Mouse (Mus musculus): ENCODE results near the gene Thrb. TPM values are rescaled to one million over a fixed set of nuclear protein-coding genes. Genes with fewer than 3 reads are reported as not detected.

Gene Thrb
- polyA plus RNA-seq, 1 experiment from 2014 or later, result 1.9 TPM

GRCm38 (mm10) chr14:17983390-17983789 is 323.3 kb downstream of the Thrb start:
- Histone ChIP-seq H3K36me3 (no peaks in the 10 kb centered on the region), H3K27me3 (replicated peaks) (no peaks in the 10 kb centered on the region), H3K4me2 (no peak overlapping the region), H3K4me3 (no peak overlapping the region), H3K27ac (no peak overlapping the region), H3K4me1 (no peaks in the 10 kb centered on the region), H3K9ac (no peak overlapping the region), H3K9me3 (replicated peaks) (no peaks in the 10 kb centered on the region)
- 56% methylated on average over 3 of the region's 3 CpGs for WGBS (ENCODE audit: insufficient replicate concordance)
- no peak for ATAC-seq

DNA sequence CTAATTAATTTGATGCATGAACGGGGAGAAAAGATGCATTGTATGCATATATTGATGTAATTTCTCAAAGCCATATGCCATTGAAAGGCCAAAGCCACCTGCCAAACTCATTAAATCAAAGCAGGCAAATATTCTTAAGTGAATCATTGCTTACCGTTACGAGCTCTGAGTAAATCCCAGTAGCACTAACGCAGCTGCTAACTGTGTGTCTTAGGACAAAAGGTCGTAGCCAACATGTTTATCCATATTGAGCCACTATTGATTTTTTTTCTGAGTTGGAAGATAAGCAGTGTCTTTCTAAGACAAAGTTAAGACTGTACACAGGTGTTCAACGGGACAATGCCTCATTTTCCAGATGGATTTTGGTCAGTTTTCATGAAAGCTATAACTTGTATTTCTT is 323.8 kb downstream of the Thrb start:
- no peaks in the 10 kb centered on the region for H3K4me1 ChIP-seq
- no peaks in the 10 kb centered on the region for H3K9me3 ChIP-seq (replicated peaks)
- no peak overlapping the region for H3K9ac ChIP-seq
- WGBS (ENCODE audit: insufficient replicate concordance), result 58% methylated on average over 6 of the region's 6 CpGs
- H3K27me3 ChIP-seq (replicated peaks), result no peaks in the 10 kb centered on the region
- no peaks in the 10 kb centered on the region for H3K36me3 ChIP-seq
- no peak overlapping the region for H3K27ac ChIP-seq
- ATAC-seq, result no peak
- H3K4me3 ChIP-seq, result no peak overlapping the region
- no peak overlapping the region for H3K4me2 ChIP-seq

DNA sequence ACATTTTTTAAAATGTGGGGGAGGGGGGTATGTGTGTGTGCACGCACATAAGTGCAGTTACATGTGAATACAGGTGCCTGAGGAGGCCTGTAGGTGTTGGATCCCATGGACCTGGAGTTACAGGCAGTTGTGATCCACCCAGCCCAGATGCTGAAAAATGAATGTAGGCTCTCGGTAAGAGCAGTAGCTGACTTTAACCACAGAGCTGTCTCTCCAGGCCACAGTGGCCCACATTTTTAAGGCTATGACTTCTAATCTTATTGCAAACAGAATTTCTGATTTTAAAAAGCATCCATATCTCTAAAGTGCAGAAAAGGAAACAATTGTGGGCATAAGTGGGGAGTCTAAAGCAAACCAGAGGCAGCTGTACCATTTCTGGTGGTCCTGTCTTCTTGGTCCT is 328.5 kb downstream of the Thrb start:
- Histone ChIP-seq H3K36me3 (no peaks in the 10 kb centered on the region), H3K4me2 (no peak overlapping the region), H3K27ac (no peak overlapping the region), H3K9me3 (replicated peaks) (no peaks in the 10 kb centered on the region), H3K9ac (no peak overlapping the region), H3K4me1 (no peaks in the 10 kb centered on the region), H3K27me3 (replicated peaks) (no peaks in the 10 kb centered on the region), H3K4me3 (no peak overlapping the region)
- WGBS (ENCODE audit: insufficient replicate concordance), result 49% methylated on average over 2 of the region's 2 CpGs
- ATAC-seq, result no peak

GRCm38 (mm10) chr14:17989182-17989581 is 329.1 kb downstream of the Thrb start:
- WGBS (ENCODE audit: insufficient replicate concordance), result 43% methylated on average over 4 of the region's 4 CpGs
- H3K36me3 ChIP-seq, result no peaks in the 10 kb centered on the region
- no peaks in the 10 kb centered on the region for H3K27me3 ChIP-seq (replicated peaks)
- H3K4me1 ChIP-seq, result no peaks in the 10 kb centered on the region
- no peak for ATAC-seq
- H3K4me2 ChIP-seq, result no peak overlapping the region
- no peak overlapping the region for H3K27ac ChIP-seq
- no peak overlapping the region for H3K9ac ChIP-seq
- H3K4me3 ChIP-seq, result no peak overlapping the region
- H3K9me3 ChIP-seq (replicated peaks), result no peaks in the 10 kb centered on the region

- no peak overlapping the region for H3K27ac ChIP-seq
- no peaks in the 10 kb centered on the region for H3K27me3 ChIP-seq (replicated peaks)
- WGBS (ENCODE audit: insufficient replicate concordance), result 66% methylated on average over 2 of the region's 2 CpGs
- H3K9ac ChIP-seq, result no peak overlapping the region
- H3K36me3 ChIP-seq, result no peaks in the 10 kb centered on the region
- H3K4me1 ChIP-seq, result no peaks in the 10 kb centered on the region
- no peak overlapping the region for H3K4me2 ChIP-seq
- ATAC-seq, result no peak
- no peak overlapping the region for H3K4me3 ChIP-seq
- no peaks in the 10 kb centered on the region for H3K9me3 ChIP-seq (replicated peaks)
These were observed 330.1 kb downstream of the Thrb start for GRCm38 (mm10) chr14:17990186-17990585.

DNA sequence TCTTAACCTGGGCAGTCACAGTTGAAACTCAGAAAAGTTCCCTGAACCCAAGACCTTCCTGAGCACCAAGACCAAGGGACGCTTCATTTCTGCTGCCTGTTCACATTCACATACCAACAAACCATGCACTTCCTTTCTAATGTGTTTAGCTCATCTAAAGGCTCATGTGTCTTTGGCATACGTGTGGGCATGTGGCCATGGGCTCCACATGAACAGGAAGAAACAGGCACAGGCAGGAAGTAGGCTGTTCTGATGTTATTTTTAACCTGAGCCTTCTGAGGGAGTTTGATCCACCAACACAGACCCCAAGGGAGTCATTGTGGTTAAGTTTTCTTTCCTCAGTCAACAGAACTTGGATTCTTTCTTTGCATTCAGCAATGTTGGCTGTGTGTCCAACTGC is 341.8 kb downstream of the Thrb start:
- Histone ChIP-seq H3K4me1 (no peaks in the 10 kb centered on the region), H3K27ac (no peak overlapping the region), H3K9me3 (replicated peaks) (no peaks in the 10 kb centered on the region), H3K9ac (no peak overlapping the region), H3K36me3 (no peaks in the 10 kb centered on the region), H3K27me3 (replicated peaks) (no peaks in the 10 kb centered on the region), H3K4me2 (no peak overlapping the region), H3K4me3 (no peak overlapping the region)
- 31% methylated on average over 2 of the region's 2 CpGs for WGBS (ENCODE audit: insufficient replicate concordance)
- ATAC-seq, result no peak

GRCm38 (mm10) chr14:18003686-18004085 is 343.6 kb downstream of the Thrb start:
- WGBS (ENCODE audit: insufficient replicate concordance), result 58% methylated on average over 1 of the region's 1 CpGs

GRCm38 (mm10) chr14:18008524-18008923 is 348.5 kb downstream of the Thrb start:
- Histone ChIP-seq H3K4me1 (no peaks in the 10 kb centered on the region), H3K36me3 (no peaks in the 10 kb centered on the region), H3K9ac (no peak overlapping the region), H3K9me3 (replicated peaks) (no peaks in the 10 kb centered on the region), H3K27ac (no peak overlapping the region), H3K27me3 (replicated peaks) (no peaks in the 10 kb centered on the region), H3K4me3 (no peak overlapping the region), H3K4me2 (no peak overlapping the region)
- ATAC-seq, result no peak
- 75% methylated on average over 3 of the region's 3 CpGs for WGBS (ENCODE audit: insufficient replicate concordance)

More at GRCm38 (mm10) chr14:18003686-18004085, 343.6 kb downstream of the Thrb start:
- Histone ChIP-seq H3K4me3 (no peak overlapping the region), H3K4me1 (no peaks in the 10 kb centered on the region), H3K27me3 (replicated peaks) (no peaks in the 10 kb centered on the region), H3K9me3 (replicated peaks) (no peaks in the 10 kb centered on the region), H3K27ac (no peak overlapping the region), H3K4me2 (no peak overlapping the region), H3K36me3 (no peaks in the 10 kb centered on the region), H3K9ac (no peak overlapping the region)
- ATAC-seq, result no peak

DNA sequence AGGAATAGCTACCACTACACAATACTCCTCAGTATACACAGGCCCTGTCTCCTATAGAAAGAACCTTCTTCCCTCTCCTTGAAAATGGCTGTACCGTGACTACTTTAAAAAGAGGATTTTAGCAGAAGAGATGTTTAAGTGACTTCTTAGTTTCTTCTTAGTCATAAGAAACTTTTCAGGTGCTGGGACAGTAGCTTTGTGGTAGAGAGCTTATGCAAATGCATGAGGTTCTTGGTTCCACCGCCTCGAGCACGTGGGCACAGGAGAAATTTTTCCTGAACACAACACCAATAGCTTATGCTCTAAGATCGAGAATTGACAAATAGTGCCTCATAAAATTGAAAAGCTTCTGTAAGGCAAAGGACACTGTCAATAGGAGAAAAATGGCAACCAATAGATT is 356.5 kb downstream of the Thrb start:
- ATAC-seq, result no peak
- no peak overlapping the region for H3K27ac ChIP-seq
- whole genome bisulfite sequencing (ENCODE audit: insufficient replicate concordance), result 73% methylated on average over 5 of the region's 5 CpGs

DNA sequence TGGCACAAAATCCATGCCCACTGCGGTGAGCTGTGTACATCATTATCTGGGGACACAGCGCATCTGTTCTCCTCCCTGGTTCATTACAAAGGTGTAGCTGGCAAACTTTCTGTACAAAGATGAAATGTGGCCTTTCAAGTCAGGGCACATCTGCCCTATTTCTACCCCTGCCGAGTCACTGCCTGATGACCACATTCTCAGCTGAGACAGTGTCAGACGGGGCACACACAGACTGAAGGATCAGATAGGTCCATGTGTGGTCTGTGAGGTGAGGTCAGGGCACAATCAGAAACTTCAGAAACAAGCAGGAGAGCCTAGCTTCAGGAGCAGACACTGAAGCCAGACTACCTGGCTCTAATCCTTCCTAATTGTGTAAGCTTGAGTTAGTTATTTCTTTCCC is 360.1 kb downstream of the Thrb start:
- H3K9me3 ChIP-seq (replicated peaks), result no peaks in the 10 kb centered on the region
- H3K9ac ChIP-seq, result no peak overlapping the region
- ATAC-seq, result no peak
- no peaks in the 10 kb centered on the region for H3K27me3 ChIP-seq (replicated peaks)
- 62% methylated on average over 4 of the region's 4 CpGs for WGBS (ENCODE audit: insufficient replicate concordance)
- no peak overlapping the region for H3K27ac ChIP-seq
- no peaks in the 10 kb centered on the region for H3K4me1 ChIP-seq
- H3K4me2 ChIP-seq, result no peak overlapping the region
- H3K4me3 ChIP-seq, result no peak overlapping the region
- H3K36me3 ChIP-seq, result no peaks in the 10 kb centered on the region

More for the DNA sequence above, 356.5 kb downstream of the Thrb start:
- no peak overlapping the region for H3K4me3 ChIP-seq
- no peak overlapping the region for H3K4me2 ChIP-seq
- H3K27me3 ChIP-seq (replicated peaks), result no peaks in the 10 kb centered on the region
- no peaks in the 10 kb centered on the region for H3K36me3 ChIP-seq
- H3K9me3 ChIP-seq (replicated peaks), result no peaks in the 10 kb centered on the region
- no peak overlapping the region for H3K9ac ChIP-seq
- H3K4me1 ChIP-seq, result no peaks in the 10 kb centered on the region

- Histone ChIP-seq H3K4me2 (no peak overlapping the region), H3K9me3 (replicated peaks) (no peaks in the 10 kb centered on the region), H3K9ac (no peak overlapping the region), H3K27me3 (replicated peaks) (no peaks in the 10 kb centered on the region), H3K27ac (no peak overlapping the region), H3K4me1 (no peaks in the 10 kb centered on the region), H3K36me3 (no peaks in the 10 kb centered on the region), H3K4me3 (no peak overlapping the region)
- ATAC-seq, result no peak
- 71% methylated on average over 3 of the region's 3 CpGs for WGBS (ENCODE audit: insufficient replicate concordance)
These were observed 360.6 kb downstream of the Thrb start for GRCm38 (mm10) chr14:18020636-18021035.

GRCm38 (mm10) chr14:18021726-18022125 is 361.7 kb downstream of the Thrb start:
- Histone ChIP-seq H3K27me3 (replicated peaks) (no peaks in the 10 kb centered on the region), H3K9ac (no peak overlapping the region), H3K9me3 (replicated peaks) (no peaks in the 10 kb centered on the region), H3K36me3 (no peaks in the 10 kb centered on the region), H3K4me3 (no peak overlapping the region), H3K27ac (no peak overlapping the region), H3K4me2 (no peak overlapping the region), H3K4me1 (no peaks in the 10 kb centered on the region)
- 36% methylated on average over 2 of the region's 2 CpGs for WGBS (ENCODE audit: insufficient replicate concordance)
- ATAC-seq, result no peak

- no peaks in the 10 kb centered on the region for H3K4me1 ChIP-seq
- H3K4me2 ChIP-seq, result no peak overlapping the region
- H3K27ac ChIP-seq, result no peak overlapping the region
- no peak for ATAC-seq
- H3K36me3 ChIP-seq, result no peaks in the 10 kb centered on the region
- no peak overlapping the region for H3K9ac ChIP-seq
- H3K4me3 ChIP-seq, result no peak overlapping the region
- no peaks in the 10 kb centered on the region for H3K9me3 ChIP-seq (replicated peaks)
- no peaks in the 10 kb centered on the region for H3K27me3 ChIP-seq (replicated peaks)
These were observed 362.3 kb downstream of the Thrb start for GRCm38 (mm10) chr14:18022351-18022750.
